Mouse (Mus musculus): ENCODE data around the gene Mmp11.

DNA sequence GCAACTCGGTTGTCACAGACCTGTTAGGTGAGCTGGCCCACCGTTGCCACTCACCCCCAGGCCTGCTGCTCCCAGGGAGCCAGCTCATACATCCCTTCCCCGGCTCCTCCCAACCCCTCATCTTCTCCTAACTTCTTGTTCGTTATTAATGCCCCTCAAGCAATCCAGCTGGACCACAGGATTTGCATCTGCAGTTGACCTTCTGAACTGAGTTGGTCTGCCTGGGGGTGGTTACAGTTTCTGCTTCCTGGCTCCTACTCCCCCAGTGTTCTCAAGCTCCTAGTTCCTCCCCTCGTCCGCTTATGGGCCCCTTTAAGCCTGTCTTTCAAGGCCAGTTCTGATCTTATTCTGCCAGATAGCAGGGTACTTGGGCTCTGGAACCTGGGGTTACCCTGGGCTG, 41.7 kb downstream of the Mmp11 start:
- TF ChIP-seq EP300 (IDR thresholded peaks at IDR 0.05; ENCODE audit: low read depth) (no peak), CTCF (IDR thresholded peaks at IDR 0.05; ENCODE audit: low read depth) (no peak)

Measured in liver, postnatal 0 days (tissue).